Comparison of ENCODE assay signal across 20 mouse cellular contexts in the genomic region with DNA sequence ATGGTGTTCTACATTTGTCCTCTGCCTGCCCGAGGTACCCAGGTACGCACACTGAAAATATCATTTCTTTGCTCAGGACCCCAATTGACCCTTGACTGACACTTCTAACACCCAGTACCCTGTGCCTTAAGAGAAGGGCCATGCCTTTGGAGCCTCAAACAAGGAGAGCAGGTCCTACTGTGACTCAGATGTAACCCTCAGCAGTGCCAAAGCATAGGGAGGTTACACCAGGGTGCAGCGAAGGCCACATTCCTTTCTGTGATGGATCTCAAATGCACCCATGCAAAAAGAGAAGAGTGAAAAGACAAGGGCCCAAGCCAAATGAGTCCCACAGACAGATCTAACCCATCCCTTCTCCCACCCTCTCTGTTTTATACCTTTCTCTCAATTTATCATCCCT.
"Had no signal": no experiment of that assay in that cellular context is flagged by ENCODE, and none has a peak within 500 bp of the region (broad histone marks: within the 10 kb centered on the region; RNA-seq: fewer than 3 reads in every experiment).

No protein-coding gene starts in this region.

- H3K9me3 ChIP-seq: megakaryocyte, embryonic 14.5 days; midbrain, embryonic 10.5 days; midbrain, embryonic 12.5 days; neural tube, embryonic 13.5 days; neural tube, embryonic 15.5 days had no signal

- DNase-seq: lung, adult 18-20 months; lung, embryonic 14.5 days; lung, postnatal 10 days; lung, postnatal 4 days; midbrain, embryonic 14.5 days; retina, postnatal 1 day; right cerebral cortex, adult 18-20 months; right cerebral cortex, postnatal 25 days; right cerebral cortex, postnatal 4 days; spleen, adult 18-20 months; thymus, adult 2 months; thymus, postnatal 25 days; thymus, postnatal 4 days had no signal

- H3K36me3 ChIP-seq: midbrain, embryonic 10.5 days; midbrain, embryonic 12.5 days; neural tube, embryonic 13.5 days; neural tube, embryonic 15.5 days had no signal

- H3K4me1 ChIP-seq: midbrain, embryonic 10.5 days; midbrain, embryonic 12.5 days had no signal

- H3K9ac ChIP-seq: lung, embryonic 14.5 days; midbrain, embryonic 12.5 days; neural tube, embryonic 13.5 days; neural tube, embryonic 15.5 days had no signal

- ATAC-seq: midbrain, embryonic 16.5 days had no signal

- H3K4me3 ChIP-seq: megakaryocyte, embryonic 14.5 days; midbrain, embryonic 10.5 days; midbrain, embryonic 12.5 days; myocyte; neural tube, embryonic 13.5 days; neural tube, embryonic 15.5 days had no signal

- H3K27ac ChIP-seq: midbrain, embryonic 10.5 days; midbrain, embryonic 12.5 days; neural tube, embryonic 13.5 days; neural tube, embryonic 15.5 days had no signal

- H3K4me2 ChIP-seq: lung, embryonic 14.5 days; midbrain, embryonic 12.5 days; neural tube, embryonic 13.5 days; neural tube, embryonic 15.5 days had no signal
